Mouse (Mus musculus) layer of hippocampus, postnatal 14 days (tissue): ENCODE data around the gene Myh7. TPM values are rescaled to one million over a fixed set of nuclear protein-coding genes. Genes with fewer than 3 reads are reported as not detected.
A peak's percentile ranks its signal among the peaks of the same experiment; 100 is the strongest.

Source experiments
- DNase-seq, 2 experiments: peaks; one replicate each; pipeline ENCODE4 v3.0.0; 2021 to 2022; ENCODE audit warnings: low spot score in 2 of 2, mixed read lengths in 1 of 2
- total RNA-seq, 2 experiments: library from RNA; stranded (reverse); gene quantifications; 2 replicates each; pipeline ENCODE4 v1.2.3; 2021

Myh7 gene
- total RNA-seq, 2 experiments from 2014 or later, result 4.0 to 5.4 TPM

DNA sequence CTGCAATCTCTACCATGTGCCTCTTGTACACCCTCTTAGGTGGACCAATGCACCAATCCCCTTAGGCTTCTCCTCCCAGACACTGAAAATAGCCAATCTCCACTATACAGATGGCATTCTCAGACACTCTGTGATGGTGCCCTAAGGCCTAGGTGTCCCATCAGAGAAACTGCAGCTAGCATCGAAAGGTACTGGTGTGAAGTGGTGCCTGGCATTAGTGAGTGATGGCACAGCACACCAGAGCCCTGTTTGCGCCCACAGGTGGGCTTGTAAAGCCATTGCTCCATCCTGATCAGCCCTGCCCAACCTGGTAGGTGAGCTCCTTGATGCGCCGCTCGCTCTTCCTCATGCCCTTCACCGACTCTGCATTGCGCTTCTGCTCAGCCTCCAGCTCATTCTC lies 50.5 kb downstream of the Myh7 start:
- no peak for DNase-seq

GRCm38 (mm10) chr14:54942479-54942878 lies 51.9 kb downstream of the Myh7 start:
- no peak for DNase-seq

DNA sequence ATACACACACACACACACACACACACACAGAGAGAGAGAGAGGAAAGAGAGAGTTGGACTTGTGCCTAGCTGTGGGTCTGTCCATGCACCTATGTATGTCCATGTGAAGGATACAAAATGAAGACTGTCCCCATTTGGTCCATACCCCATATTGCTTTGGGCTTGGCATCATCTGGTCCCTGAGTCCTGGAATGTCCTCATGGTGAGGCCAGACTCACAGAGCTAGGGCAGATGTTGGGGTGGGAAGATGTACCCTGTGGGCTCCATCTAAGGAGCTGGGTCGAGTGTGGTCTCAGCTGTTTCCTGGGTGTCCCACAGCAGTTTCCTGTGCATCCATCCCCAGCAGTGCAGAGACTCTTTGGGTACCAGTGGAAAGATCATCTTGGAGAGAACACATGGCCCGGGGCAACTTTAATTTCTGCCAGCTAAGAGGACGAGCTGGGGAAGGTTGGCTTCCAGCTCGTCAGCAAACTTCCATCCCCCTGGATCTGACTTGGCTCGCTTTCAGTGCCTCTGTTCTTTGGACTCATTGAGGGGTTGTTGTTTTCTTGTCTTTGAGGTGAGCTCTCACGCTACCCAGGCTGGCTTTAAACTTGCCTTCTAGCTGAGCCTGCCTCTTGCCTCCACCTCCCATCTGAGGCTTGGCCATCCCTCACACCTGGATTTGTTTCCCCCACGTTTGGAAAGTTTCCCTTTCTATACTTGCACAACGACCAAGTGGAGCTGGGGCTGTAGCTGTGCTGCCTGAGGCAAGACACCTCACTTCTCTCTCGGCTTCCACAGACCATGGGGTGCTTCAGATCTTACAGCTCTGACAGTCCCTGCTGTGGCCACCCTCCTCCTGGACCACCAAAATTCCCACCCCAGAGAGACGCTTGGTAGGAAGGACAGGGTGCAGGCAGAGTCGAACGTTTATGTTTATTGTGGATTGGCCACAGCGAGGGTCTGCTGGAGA lies 53.1 kb downstream of the Myh7 start:
- DNase-seq, result no peak

DNA sequence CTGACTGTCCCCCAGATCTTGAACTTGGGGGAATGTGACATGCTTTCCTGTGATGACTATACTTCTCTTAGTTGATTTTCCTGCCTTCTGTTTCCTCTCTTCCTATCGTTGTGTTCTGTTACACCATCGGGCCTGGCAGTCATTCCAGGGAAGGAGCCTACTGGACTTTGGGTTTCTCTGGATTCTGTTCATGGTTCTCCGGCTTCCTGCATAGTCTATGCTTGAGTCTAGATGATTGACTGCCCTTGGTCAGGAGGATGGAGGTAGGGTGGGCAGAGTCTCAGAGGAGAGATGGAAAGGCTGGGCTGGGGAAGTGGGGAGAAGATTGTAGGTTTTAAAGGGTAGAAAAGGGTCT lies 54.3 kb downstream of the Myh7 start:
- no peak for DNase-seq

- peak; percentile 37 to 42 for DNase-seq
Observed at GRCm38 (mm10) chr14:54939434-54940175, 54.8 kb downstream of the Myh7 start.

DNA sequence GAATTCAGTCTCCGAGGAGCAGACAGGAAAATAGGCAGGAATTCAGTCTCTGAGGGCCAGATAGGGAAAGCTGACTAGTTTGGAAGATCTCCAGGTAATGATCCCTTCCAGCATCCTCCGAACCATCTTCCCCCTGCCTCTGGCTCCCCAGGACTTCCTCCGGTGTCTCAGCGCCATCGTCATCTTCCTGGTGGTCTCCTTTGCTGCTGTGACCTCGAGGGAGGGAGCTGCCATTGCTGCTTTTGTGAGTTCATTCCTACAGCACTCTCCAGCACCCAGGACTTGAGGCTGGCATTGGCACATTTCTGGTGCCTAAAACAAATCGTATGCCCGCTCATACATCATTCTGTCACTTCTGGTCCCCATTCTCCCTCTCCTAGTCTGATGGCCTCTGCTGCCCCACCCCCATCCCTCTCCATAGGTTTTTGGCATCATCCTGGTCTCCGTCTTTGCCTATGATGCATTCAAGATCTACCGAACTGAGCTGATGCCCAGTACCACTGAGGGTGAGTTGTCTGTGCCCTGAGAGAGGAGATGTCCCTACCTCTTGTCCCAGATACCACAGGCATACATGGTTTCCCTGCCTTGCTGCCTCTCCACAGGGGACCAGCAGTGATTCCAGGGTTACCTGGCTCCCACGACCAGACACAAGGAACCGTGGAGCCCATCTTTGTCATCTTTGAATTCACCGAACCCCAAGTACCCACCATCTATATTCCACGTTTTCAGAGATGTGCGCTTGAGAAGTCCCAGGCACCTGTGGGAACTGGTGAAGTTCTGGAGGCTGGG lies 55.8 kb downstream of the Myh7 start:
- no peak for DNase-seq

DNA sequence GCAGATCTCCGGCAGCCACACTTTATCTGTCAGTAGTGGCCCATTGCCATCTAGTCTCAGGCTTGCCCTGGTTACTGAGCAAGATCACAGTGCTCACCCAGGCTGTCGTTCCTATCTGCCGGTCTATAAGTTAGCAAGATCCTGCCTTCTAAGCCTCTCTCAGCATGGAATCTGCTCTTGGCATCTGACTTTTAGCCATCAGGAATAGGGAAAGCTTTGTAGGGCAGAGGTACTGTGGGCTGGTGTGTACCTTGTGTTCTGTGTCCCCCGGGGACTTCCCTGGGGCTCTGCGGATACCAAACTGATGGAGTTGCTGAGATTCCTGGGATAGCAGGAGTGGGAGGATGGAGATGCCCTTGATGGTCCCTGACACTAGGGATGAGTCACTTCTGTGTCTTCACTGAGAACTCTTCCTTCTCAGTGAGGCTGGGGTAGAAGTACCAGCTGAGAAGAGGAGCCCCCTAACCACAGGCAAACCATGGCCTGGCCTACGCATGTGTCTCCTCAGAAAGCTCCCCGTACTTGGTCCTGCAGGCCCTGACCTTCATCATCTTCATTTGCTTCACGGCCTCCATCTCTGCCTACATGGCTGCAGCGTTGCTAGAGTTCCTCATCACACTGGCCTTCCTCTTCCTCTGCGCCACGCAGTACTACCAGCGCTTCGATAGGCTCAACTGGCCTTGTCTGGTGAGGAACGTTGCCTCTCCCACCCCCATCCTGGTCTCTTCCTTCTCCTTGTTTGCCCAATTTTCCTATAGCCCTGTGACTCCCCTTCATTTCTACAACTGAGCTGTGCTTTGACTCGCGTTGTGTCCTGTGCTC lies 56.9 kb downstream of the Myh7 start:
- DNase-seq, result no peak

- DNase-seq, result no peak
Observed at GRCm38 (mm10) chr14:54936831-54937160, 57.6 kb downstream of the Myh7 start.

GRCm38 (mm10) chr14:54935904-54936830 lies 58.3 kb downstream of the Myh7 start, which contains the start of gene Cmtm5:
Gene Cmtm5, plus strand, starts transcription at chr14:54936261.
- DNase-seq, result peak; percentile 59 to 82

- DNase-seq, result no peak
Observed at GRCm38 (mm10) chr14:54932645-54933150, 61.7 kb downstream of the Myh7 start, which contains the start of gene Il25. Gene Il25, plus strand, starts transcription at chr14:54932695.

DNA sequence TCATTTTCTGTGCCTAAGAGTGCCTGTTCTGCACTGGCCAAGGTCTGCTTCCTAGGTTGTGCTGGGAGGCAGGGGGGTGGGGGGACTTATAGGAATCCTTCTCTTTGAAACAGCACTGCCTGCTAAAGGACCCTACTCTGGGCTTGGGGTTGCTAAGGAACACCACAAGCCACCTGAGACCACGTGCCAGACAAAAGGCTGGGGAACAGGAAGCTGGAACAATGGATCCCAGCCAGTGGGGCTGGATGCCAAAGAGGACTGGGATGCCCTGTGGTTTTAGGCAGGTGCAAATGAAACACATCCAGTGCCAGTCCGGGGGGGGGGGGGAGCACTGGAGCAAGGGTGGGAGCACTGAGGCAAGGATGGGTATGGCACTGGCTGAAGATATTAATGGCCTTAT lies 64.0 kb downstream of the Myh7 start:
- no peak for DNase-seq

DNA sequence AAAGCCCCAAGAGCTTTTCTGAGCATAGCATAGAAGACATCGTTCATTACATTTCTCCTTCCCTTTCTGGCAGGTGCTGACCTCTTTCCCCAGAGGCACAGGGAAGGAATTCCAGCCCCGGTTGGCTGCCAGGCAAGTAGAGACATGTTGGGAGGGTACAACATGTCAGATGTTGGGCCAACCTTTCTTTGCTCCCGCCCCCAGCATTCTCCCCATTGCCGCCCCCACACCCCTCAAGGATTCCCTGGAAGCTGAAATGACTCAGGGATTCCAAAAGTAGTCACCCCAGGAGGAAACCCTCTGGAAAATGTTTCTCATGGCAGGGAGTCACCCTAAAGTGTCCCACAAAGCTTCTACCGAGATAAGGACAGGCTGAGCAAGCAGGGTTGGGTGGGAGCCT lies 64.6 kb downstream of the Myh7 start:
- DNase-seq, result no peak

DNA sequence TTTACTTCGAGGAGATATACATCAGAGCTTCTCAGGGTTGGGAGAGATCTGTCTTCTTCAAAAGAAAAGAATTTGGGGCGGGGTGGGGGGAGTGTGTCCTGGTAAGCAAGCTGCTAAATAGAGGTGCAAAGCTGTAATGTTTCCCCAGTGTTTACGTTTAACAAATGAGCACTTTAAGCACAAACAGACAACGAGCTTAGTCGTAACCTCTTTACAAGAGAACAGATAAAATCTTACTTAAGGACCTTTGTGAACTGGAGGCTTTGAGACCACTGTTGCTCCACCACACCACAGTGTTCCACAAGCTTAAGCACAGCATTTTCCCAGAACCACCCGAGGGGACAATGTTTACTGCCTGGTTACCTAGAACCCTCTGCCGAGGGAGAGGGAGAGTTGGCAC lies 67.1 kb downstream of the Myh7 start:
- DNase-seq, result no peak

DNA sequence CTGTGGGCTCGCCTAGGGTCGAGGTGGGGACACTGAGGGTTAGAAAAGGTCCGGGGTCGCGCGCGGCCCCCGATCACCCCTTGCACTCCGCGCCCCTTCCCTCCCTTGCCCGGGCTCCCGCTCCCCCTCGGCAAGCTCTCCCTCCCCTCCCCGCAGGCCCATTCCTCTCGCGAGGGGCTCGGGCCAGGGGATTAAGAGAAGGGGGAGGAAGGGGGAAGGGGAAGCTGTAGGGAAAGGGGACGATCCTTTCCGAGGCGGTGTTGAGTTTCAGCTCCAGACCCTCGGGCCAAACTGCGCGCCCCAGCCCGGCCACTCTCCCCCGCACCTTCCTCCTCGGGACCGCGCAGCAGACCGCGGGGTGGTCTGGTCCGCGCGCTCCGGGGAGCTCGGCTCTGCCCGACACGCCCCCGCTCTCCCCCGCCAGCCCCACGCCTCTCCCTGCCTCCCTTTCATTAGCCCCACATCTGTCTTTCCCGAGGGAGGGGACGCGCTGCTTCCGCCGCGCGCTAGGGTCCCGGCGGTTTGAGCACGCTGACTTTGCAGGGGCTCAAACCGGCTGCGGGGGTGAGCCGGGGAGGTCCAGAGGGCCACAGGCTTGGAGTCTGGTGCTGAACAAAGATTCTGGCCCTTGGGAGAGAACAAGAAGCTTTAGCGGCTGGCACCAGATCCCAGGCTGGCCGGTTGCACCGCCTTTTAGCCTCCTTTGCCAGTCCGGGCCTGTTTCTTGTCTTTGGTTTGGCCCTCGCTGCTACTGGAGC lies 67.8 kb downstream of the Myh7 start:
- DNase-seq, result peak; percentile 52 to 57

DNA sequence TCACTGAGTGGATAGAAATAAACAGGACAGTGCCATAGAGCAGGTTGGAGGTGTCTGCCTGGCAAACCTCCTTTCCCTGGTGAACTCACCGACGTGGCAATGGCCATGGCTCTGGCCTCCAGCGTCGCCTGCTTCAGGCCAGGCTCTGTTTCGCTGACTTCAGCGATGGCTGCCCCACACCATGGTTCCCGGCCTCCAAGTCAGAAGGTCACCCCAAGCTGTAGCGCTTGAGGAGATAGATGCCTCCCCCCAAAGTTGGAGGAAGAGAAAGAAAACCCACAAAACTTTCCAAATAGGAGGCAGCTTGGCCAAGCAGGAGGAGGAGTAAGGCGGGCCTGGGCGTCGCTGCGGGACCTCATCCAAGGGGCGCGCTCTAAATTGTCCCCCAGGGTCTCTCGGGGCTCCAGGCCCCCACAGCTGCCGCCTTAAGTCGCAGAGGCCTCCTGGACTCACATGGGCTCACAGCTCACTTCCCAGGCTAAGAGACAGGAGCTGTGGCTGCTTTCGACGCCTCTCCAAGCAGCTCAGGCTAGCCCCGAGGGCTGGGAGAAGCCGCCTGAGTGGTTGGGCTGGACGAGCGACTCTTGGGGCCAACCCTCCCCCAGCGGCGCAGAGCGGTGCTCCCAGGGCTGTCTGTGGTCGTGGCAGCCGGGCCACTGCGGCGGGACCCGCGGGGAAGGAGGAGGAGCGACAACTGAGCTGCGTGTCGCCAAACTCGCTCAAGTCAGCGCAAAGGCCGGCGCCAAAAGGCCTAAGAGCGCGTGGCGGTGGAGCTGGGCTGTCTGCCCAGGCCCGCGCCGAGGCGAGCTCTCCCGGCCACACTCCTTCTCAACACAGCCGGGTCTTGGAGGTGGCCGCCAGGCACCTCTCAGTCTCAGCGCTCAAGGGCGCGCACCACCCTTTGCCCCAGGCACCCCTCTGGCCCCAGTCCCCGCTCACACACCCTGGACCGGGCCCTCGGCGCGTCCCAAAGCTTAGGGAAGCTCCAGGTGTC lies 68.8 kb downstream of the Myh7 start, which contains the start of gene Efs:
Efs (minus strand) TSS at position 778 of the 994 bp plus-strand sequence.
- peak; percentile 55 to 62 for DNase-seq

GRCm38 (mm10) chr14:54924641-54925348 lies 69.6 kb downstream of the Myh7 start:
- no peak for DNase-seq
